Comparison of ENCODE assay signal across 17 mouse cellular contexts in the genomic region with DNA sequence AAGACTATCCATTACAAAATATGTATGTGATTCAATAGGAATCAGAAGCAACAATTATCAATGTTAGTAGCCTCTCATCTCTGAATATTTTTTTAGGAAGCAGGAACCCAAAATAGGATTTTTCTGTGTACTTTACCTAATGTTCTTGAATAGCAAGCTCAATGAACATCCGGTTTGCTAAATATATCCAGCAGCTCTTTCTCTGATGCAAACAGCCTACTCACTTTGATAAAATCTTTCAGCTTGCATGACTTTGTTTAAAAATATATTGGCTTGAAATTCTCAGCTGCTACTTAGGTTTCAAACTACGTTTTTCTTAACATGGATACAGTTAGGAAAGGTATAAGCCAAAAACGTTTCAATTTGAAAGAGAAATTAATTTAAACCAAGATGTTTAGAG.
"Had no signal": no experiment of that assay in that cellular context is flagged by ENCODE, and none has a peak within 500 bp of the region (broad histone marks: within the 10 kb centered on the region; RNA-seq: fewer than 3 reads in every experiment).

No protein-coding gene starts in this region.

- ATAC-seq: lung, postnatal 0 days; midbrain, embryonic 13.5 days; midbrain, embryonic 15.5 days had no signal

- H3K36me3 ChIP-seq: lung, embryonic 15.5 days; midbrain, embryonic 13.5 days; midbrain, embryonic 15.5 days; neural tube, embryonic 12.5 days; stomach, embryonic 15.5 days had no signal

- H3K27me3 ChIP-seq: lung, embryonic 15.5 days; megakaryocyte, embryonic 14.5 days; midbrain, embryonic 13.5 days; midbrain, embryonic 15.5 days; neural tube, embryonic 12.5 days; stomach, embryonic 15.5 days had no signal

- H3K9me3 ChIP-seq: lung, embryonic 15.5 days; midbrain, embryonic 13.5 days; midbrain, embryonic 15.5 days; neural tube, embryonic 12.5 days; stomach, embryonic 15.5 days had no signal

- H3K9ac ChIP-seq: lung, embryonic 15.5 days; midbrain, embryonic 13.5 days; midbrain, embryonic 15.5 days; neural tube, embryonic 12.5 days; stomach, embryonic 15.5 days had no signal

- H3K4me1 ChIP-seq: lung, embryonic 15.5 days; megakaryocyte, embryonic 14.5 days; midbrain, embryonic 13.5 days; midbrain, embryonic 15.5 days; neural tube, embryonic 12.5 days; stomach, embryonic 15.5 days had no signal

- H3K4me3 ChIP-seq: lung, embryonic 15.5 days; megakaryocyte, embryonic 14.5 days; midbrain, embryonic 13.5 days; midbrain, embryonic 15.5 days; neural tube, embryonic 12.5 days; stomach, embryonic 15.5 days had no signal

- DNase-seq: lung, adult 2 months; lung, postnatal 14 days; lung, postnatal 36 days; right cerebral cortex, postnatal 14 days; thymus, adult 18-20 months; thymus, postnatal 14 days; thymus, postnatal 36 days had no signal

- H3K27ac ChIP-seq: lung, embryonic 15.5 days; macrophage; midbrain, embryonic 13.5 days; midbrain, embryonic 15.5 days; neural tube, embryonic 12.5 days; stomach, embryonic 15.5 days; stomach, postnatal 0 days had no signal

- H3K4me2 ChIP-seq: lung, embryonic 15.5 days; midbrain, embryonic 11.5 days; midbrain, embryonic 13.5 days; midbrain, embryonic 15.5 days; neural tube, embryonic 12.5 days; stomach, embryonic 15.5 days had no signal
